Mouse (Mus musculus): ENCODE measurements at regions not wholly inside any gene's neighbourhood (a gene's known extent, or its start where the extent isn't known, plus 50 kb on each side); places are given as distances from the start of the nearest gene placed in this dataset.

GRCm38 (mm10) chr2:10816374-10816773 lies 355.5 kb upstream of the Prkcq start:
- no peak for DNase-seq (ENCODE audit: low spot score in 2 of 2)

GRCm38 (mm10) chr2:10825278-10826133 lies 346.4 kb upstream of the Prkcq start:
- DNase-seq (ENCODE audit: low spot score in 2 of 2) = peak; percentile 6 to 51

- DNase-seq (ENCODE audit: low spot score in 2 of 2) = no peak
Measured at GRCm38 (mm10) chr2:10826134-10826767, 345.7 kb upstream of the Prkcq start.

- DNase-seq (ENCODE audit: low spot score in 2 of 2) = no peak
Measured at GRCm38 (mm10) chr2:10839976-10840375, 331.9 kb upstream of the Prkcq start.

GRCm38 (mm10) chr2:10861654-10862292 lies 310.1 kb upstream of the Prkcq start:
- DNase-seq (ENCODE audit: low spot score in 2 of 2) = no peak

- DNase-seq (ENCODE audit: low spot score in 2 of 2) = no peak
Measured at GRCm38 (mm10) chr2:10864451-10864850, 307.5 kb upstream of the Prkcq start.

- peak; percentile 19 to 31 for DNase-seq (ENCODE audit: low spot score in 2 of 2)
Measured at GRCm38 (mm10) chr2:10874303-10874702, 297.6 kb upstream of the Prkcq start.

GRCm38 (mm10) chr2:10901926-10902325 lies 270.0 kb upstream of the Prkcq start:
- DNase-seq (ENCODE audit: low spot score in 2 of 2) = no peak

GRCm38 (mm10) chr2:10919955-10920354 lies 252.0 kb upstream of the Prkcq start:
- no peak for DNase-seq (ENCODE audit: low spot score in 2 of 2)

- DNase-seq (ENCODE audit: low spot score in 2 of 2) = no peak
Measured at GRCm38 (mm10) chr2:10920686-10921485, 251.0 kb upstream of the Prkcq start.

- DNase-seq (ENCODE audit: low spot score in 2 of 2) = no peak
Measured at GRCm38 (mm10) chr2:10921486-10922450, 250.1 kb upstream of the Prkcq start.

GRCm38 (mm10) chr2:10923984-10924383 lies 247.9 kb upstream of the Prkcq start:
- no peak for DNase-seq (ENCODE audit: low spot score in 2 of 2)

- no peak for DNase-seq (ENCODE audit: low spot score in 2 of 2)
Measured at GRCm38 (mm10) chr2:10925361-10925760, 246.5 kb upstream of the Prkcq start.

GRCm38 (mm10) chr2:10937405-10937804 lies 234.5 kb upstream of the Prkcq start:
- no peak for DNase-seq (ENCODE audit: low spot score in 2 of 2)

GRCm38 (mm10) chr2:10965224-10965623 lies 206.7 kb upstream of the Prkcq start:
- no peak for DNase-seq (ENCODE audit: low spot score in 2 of 2)

- no peak for DNase-seq (ENCODE audit: low spot score in 2 of 2)
Measured at GRCm38 (mm10) chr2:10966891-10967290, 205.0 kb upstream of the Prkcq start.

- DNase-seq (ENCODE audit: low spot score in 2 of 2) = no peak
Measured at GRCm38 (mm10) chr2:10969111-10969689, 202.7 kb upstream of the Prkcq start.

GRCm38 (mm10) chr2:10972051-10972450 lies 199.9 kb upstream of the Prkcq start:
- DNase-seq (ENCODE audit: low spot score in 2 of 2) = no peak

GRCm38 (mm10) chr2:10978772-10979171 lies 193.1 kb upstream of the Prkcq start:
- no peak for DNase-seq (ENCODE audit: low spot score in 2 of 2)

- no peak for DNase-seq (ENCODE audit: low spot score in 2 of 2)
Measured at GRCm38 (mm10) chr2:10986101-10986500, 185.8 kb upstream of the Prkcq start.
